Mouse (Mus musculus) forebrain, embryonic 11.5 days (tissue): ENCODE data around the gene Krt2. TPM values are rescaled to one million over a fixed set of nuclear protein-coding genes. Genes with fewer than 3 reads are reported as not detected.

Experiments
- polyA plus RNA-seq: library from polyadenylated mRNA; unstranded; fragments of >200 nt; fragmentation: Nextera tagmentation; extraction: Ambion mirVana; gene quantifications from 2 replicates; pipeline ENCODE4 v1.2.1, GENCODE M21; 2014

Krt2 gene
- polyA plus RNA-seq, 1 experiment from 2014 or later, result not detected

Other genes with a start within 250 kb of the Krt2 start
- not detected in 2 replicates for gene Krt75, start 244.3 kb downstream of the Krt2 start, polyA plus RNA-seq
- gene Gm5414, start 190.0 kb downstream of the Krt2 start, polyA plus RNA-seq, result not detected in 2 replicates
- gene Gm5478, start 170.8 kb downstream of the Krt2 start, polyA plus RNA-seq, result not detected in 2 replicates
- not detected in 2 replicates for gene Krt6b, start 137.9 kb downstream of the Krt2 start, polyA plus RNA-seq
- gene Krt6a, start 123.9 kb downstream of the Krt2 start, polyA plus RNA-seq, result not detected in 2 replicates
- gene Krt5, start 105.3 kb downstream of the Krt2 start, polyA plus RNA-seq, result 0.57 and 0.67 TPM in 2 replicates
- not detected in 2 replicates for gene Krt71, start 75.1 kb downstream of the Krt2 start, polyA plus RNA-seq
- not detected in 2 replicates for gene Krt72, start 31.7 kb downstream of the Krt2 start, polyA plus RNA-seq
- 0.12 TPM in 1 of 2 replicates, not detected in the other for gene Krt73, start 15.8 kb downstream of the Krt2 start, polyA plus RNA-seq
- 2.6 TPM in 2 replicates for gene Krt1, start 32.6 kb upstream of the Krt2 start, polyA plus RNA-seq
- not detected in 2 replicates for gene Krt77, start 51.5 kb upstream of the Krt2 start, polyA plus RNA-seq
- gene Krt76, start 74.8 kb upstream of the Krt2 start, polyA plus RNA-seq, result not detected in 2 replicates
- not detected in 2 replicates for gene Krt4, start 106.6 kb upstream of the Krt2 start, polyA plus RNA-seq
- 0.12 TPM in 1 of 2 replicates, not detected in the other for gene Krt79, start 122.2 kb upstream of the Krt2 start, polyA plus RNA-seq
- gene Krt78, start 136.1 kb upstream of the Krt2 start, polyA plus RNA-seq, result not detected in 2 replicates
- 16.2 and 19.2 TPM in 2 replicates for gene Krt8, start 186.3 kb upstream of the Krt2 start, polyA plus RNA-seq
- gene Krt18, start 210.0 kb upstream of the Krt2 start, polyA plus RNA-seq, result 12.0 and 13.6 TPM in 2 replicates